Mouse (Mus musculus) intestine, postnatal 0 days (tissue): ENCODE data around the gene Gm21958. TPM values are rescaled to one million over a fixed set of nuclear protein-coding genes. Genes with fewer than 3 reads are reported as not detected.
A peak's percentile ranks its signal among the peaks of the same experiment; 100 is the strongest.

Source experiments
- ATAC-seq: fragments of 200-750 bp; cut with Nextera tagmentation; 2 replicates; pipeline ENCODE4 v1.8.0; 2017; ENCODE audit warnings: mild to moderate bottlenecking, moderate TSS enrichment, moderate library complexity
- H3K27ac ChIP-seq: fragments of 300-500 bp; sonication (generic); 2 replicates; pipeline ENCODE4 v1.5.1; 2014; ENCODE audit warnings: mild to moderate bottlenecking, low read depth, low read length, moderate library complexity
- H3K27me3 ChIP-seq: fragments of 300-500 bp; sonication (generic); replicated peaks from 2 replicates; pipeline ENCODE4 v1.6.1; 2014; ENCODE audit warnings: low read length, mixed read lengths; ENCODE audit not compliant: control insufficient read depth, insufficient read depth
- H3K36me3 ChIP-seq: fragments of 300-500 bp; sonication (generic); 2 replicates; pipeline ENCODE4 v1.6.1; 2014; ENCODE audit warnings: mild to moderate bottlenecking, moderate library complexity; ENCODE audit not compliant: control insufficient read depth, insufficient read depth
- H3K4me1 ChIP-seq: fragments of 300-500 bp; sonication (generic); replicated peaks from 2 replicates; pipeline ENCODE4 v1.6.1; 2014; ENCODE audit warnings: antibody characterized with exemption, low read length, mixed read lengths; ENCODE audit not compliant: control insufficient read depth, insufficient read depth
- H3K4me2 ChIP-seq: fragments of 300-500 bp; sonication (generic); replicated peaks from 2 replicates; pipeline ENCODE4 v1.6.1; 2014; ENCODE audit warnings: low read depth, mild to moderate bottlenecking, moderate library complexity
- H3K4me3 ChIP-seq: fragments of 300-500 bp; sonication (generic); 2 replicates; pipeline ENCODE4 v1.5.1; 2014; ENCODE audit warnings: low read depth, low read length
- H3K9ac ChIP-seq: fragments of 300-500 bp; sonication (generic); 2 replicates; pipeline ENCODE4 v1.6.1; 2014; ENCODE audit warnings: mild to moderate bottlenecking, low read depth, low read length
- H3K9me3 ChIP-seq: fragments of 300-500 bp; sonication (generic); 2 replicates; pipeline ENCODE4 v1.6.1; 2016; ENCODE audit warnings: mixed run types; ENCODE audit not compliant: control insufficient read depth
- CTCF ChIP-seq: sonication (generic); IDR thresholded peaks from 2 replicates; pipeline ENCODE4 v1.5.1; 2016; ENCODE audit warnings: low read depth, mild to moderate bottlenecking, control low read depth, antibody characterized with exemption, moderate library complexity
- WGBS: fragments of 180-500 bp; shearing (Covaris S2); extraction: QIAGEN DNeasy Blood & Tissue Kit; methylation state at CpG from one replicate; pipeline ENCODE4 v1.1.7; 2014; 5-methylcytosine and 5-hydroxymethylcytosine counted together
- polyA plus RNA-seq: library from polyadenylated mRNA; unstranded; fragments of >200 nt; fragmentation: Nextera tagmentation; extraction: Ambion mirVana; gene quantifications from 2 replicates; pipeline ENCODE4 v1.2.1, GENCODE M21; 2015

Gm21958 gene
- polyA plus RNA-seq, 1 experiment from 2014 or later = not detected

DNA sequence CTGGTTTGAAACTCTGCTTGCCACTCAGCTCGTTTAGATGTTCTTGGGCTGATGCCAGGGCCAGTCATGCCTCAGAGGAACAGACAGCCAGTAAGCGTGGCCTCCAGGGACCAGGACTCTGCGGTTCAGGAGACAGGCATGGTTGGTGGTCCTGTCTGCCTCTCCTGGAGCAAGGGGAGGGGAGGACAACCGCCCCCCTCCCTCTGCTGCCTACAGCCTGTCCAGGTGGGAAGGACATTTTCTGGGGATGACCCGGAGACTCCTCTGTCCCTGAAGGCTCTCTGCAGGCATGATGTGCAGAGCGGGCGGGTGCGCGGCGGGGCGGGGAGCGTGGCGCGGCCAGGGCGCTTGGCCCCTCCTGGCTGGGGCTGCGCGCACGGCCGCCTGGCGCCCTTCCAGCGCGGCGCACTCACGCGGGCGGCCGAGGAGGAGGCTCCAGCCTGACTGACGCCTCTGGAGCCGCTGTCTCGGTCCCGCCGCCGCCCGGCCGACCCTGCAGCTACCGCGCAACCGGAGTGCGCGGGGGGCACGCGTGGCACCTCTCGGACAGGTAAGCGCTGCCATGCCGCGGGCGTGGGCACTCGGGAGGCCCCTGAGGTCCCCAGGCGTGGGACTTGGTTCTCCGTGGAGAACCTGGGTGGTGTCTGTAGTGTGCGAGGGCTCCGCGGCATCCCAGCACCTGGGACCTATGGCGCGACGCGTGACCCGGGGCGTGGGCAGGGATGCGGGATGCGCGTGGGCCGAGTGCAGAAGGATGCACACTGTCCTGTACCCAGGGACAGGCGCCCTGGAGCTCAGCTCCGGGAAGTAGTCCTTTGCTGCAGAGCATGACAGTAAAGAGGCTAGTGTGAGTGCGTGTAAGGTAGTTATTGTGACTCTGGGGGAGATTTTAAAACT, 41.2 kb upstream of the Gm21958 start, which contains the start of gene Smad9:
Gene Smad9, plus strand, starts transcription at position 438 of the 897 bp plus-strand sequence.
- peaks cover 2% of the 10 kb centered on the region for H3K36me3 ChIP-seq
- peak within 1 kb of the TSS; percentile 62 for H3K4me3 ChIP-seq
- H3K27ac ChIP-seq = peak within 1 kb of the TSS; percentile 52; the same call in 1 of the 2 replicates
- peaks cover 13% of the 10 kb centered on the region; the same call in 1 of the 2 replicates for H3K27me3 ChIP-seq
- no peaks in the 10 kb centered on the region for H3K9me3 ChIP-seq
- peak within 1 kb of the TSS; percentile 92 for H3K4me2 ChIP-seq
- ATAC-seq = peak; percentile 53; the same call in 1 of the 2 replicates
- no peaks in the 10 kb centered on the region for H3K4me1 ChIP-seq
- peak within 1 kb of the TSS; percentile 42 for H3K9ac ChIP-seq
- 1% methylated on average over 53 of the region's 66 CpGs for WGBS
- TF ChIP-seq CTCF = peak; percentile 10

DNA sequence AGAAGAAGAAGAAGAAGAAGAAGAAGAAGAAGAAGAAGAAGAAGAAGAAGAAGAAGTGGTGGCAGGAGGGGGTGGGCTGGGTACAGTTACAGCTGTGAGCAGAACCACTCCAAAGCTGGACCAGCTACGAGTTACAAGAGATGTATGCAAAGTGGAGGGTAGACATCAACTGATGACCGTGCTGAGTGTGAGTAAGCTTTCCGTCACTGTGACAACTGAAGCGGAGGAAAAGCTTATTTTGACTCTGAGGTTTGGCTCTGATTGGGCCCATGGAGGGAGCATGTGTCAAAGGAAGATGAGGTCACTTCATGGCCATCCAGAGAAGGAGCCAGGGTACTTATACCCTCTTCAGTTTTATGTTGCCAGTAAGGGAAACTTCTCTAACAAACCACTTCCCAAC, 39.3 kb upstream of the Gm21958 start:
- ATAC-seq = no peak

DNA sequence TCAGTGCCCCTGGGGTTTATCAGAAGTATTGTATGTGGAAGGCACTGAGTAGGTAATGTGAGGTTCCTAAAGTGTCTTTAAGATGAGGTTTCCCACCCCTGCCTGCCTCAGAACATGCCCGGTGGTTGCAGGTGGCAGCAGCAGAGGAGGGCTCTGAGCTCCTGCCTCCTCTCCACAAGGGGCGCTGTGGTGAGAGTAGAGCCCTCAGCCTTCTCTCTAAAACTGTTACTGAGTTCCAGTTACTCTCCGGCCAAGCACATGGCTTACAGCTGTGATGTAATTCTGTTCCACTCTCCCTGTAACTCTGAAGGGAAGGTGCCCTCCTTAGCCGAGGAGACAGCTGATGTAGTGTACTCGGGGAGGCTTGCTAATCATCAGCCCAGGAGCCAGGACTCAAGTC, 31.6 kb upstream of the Gm21958 start:
- TF ChIP-seq CTCF = peak; percentile 69
- Histone ChIP-seq H3K36me3 (peaks cover 93% of the 10 kb centered on the region), H3K9me3 (no peaks in the 10 kb centered on the region), H3K4me3 (no peak overlapping the region), H3K9ac (no peak overlapping the region), H3K4me2 (no peak overlapping the region), H3K27me3 (no peaks in the 10 kb centered on the region), H3K4me1 (no peaks in the 10 kb centered on the region), H3K27ac (no peak overlapping the region)
- 60% methylated on average over 5 of the region's 5 CpGs for WGBS
- no peak for ATAC-seq

More for the DNA sequence above, 39.3 kb upstream of the Gm21958 start:
- Histone ChIP-seq H3K27ac (no peak overlapping the region), H3K36me3 (peaks cover 20% of the 10 kb centered on the region), H3K4me1 (no peaks in the 10 kb centered on the region), H3K4me2 (no peak overlapping the region), H3K27me3 (peaks cover 13% of the 10 kb centered on the region; the same call in 1 of the 2 replicates), H3K9me3 (no peaks in the 10 kb centered on the region), H3K9ac (no peak overlapping the region), H3K4me3 (no peak overlapping the region)
- TF ChIP-seq CTCF = no peak
- 68% methylated on average over 4 of the region's 4 CpGs for WGBS

DNA sequence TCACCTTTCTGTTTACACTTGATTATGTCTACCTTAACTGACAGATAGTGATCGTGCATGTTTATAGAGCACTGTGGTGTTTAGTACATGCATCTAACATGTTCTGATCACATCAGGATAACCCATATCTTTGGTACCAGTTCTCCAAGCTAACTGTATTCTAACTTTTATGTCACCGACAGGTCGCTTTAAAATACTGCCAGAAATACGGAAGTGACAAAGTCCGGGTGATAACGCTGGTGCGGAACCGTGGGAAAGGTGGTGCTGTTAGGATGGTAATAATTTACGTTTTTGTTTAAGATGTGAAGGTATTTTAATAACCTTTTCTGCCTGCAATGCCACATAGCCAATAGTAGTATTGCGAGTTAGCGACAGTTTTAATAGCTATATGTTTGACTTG, 27.8 kb upstream of the Gm21958 start:
- peak; percentile 66 for ATAC-seq
- H3K9ac ChIP-seq = no peak overlapping the region
- H3K36me3 ChIP-seq = peaks cover 79% of the 10 kb centered on the region
- no peak for TF ChIP-seq CTCF
- H3K27me3 ChIP-seq = no peaks in the 10 kb centered on the region
- H3K4me3 ChIP-seq = no peak overlapping the region
- 0 out of 2 replicates have a peak overlapping the region, but pooled peaks have one; percentile 7 for H3K27ac ChIP-seq
- WGBS = 54% methylated on average over 11 of the region's 11 CpGs
- H3K4me1 ChIP-seq = no peaks in the 10 kb centered on the region
- no peaks in the 10 kb centered on the region for H3K9me3 ChIP-seq
- H3K4me2 ChIP-seq = no peak overlapping the region

DNA sequence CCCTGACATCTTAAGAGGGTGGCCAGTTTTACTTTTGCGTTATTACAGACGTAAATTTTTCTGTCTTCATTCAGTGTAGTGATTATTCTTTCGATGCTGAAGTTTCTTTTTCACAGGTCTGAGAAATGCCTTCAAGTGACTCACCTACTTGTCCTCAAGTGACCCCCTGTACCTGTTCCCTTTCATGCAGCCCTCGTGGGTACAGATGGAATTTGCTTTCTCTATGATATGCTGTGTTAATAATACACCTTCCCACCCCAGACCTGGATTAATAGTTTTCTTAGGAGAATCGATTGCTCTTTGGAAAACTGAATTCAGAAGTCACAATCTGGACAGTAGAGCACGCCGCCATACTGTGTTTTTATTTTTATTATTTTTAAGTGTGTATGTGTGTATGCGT, 23.2 kb upstream of the Gm21958 start:
- H3K27me3 ChIP-seq = no peaks in the 10 kb centered on the region
- no peak overlapping the region for H3K4me3 ChIP-seq
- H3K27ac ChIP-seq = no peak overlapping the region
- H3K4me2 ChIP-seq = no peak overlapping the region
- WGBS = 91% methylated on average over 8 of the region's 8 CpGs
- no peak overlapping the region for H3K9ac ChIP-seq
- no peaks in the 10 kb centered on the region for H3K9me3 ChIP-seq
- peaks cover 35% of the 10 kb centered on the region for H3K36me3 ChIP-seq
- no peaks in the 10 kb centered on the region for H3K4me1 ChIP-seq
- no peak for TF ChIP-seq CTCF
- ATAC-seq = no peak

DNA sequence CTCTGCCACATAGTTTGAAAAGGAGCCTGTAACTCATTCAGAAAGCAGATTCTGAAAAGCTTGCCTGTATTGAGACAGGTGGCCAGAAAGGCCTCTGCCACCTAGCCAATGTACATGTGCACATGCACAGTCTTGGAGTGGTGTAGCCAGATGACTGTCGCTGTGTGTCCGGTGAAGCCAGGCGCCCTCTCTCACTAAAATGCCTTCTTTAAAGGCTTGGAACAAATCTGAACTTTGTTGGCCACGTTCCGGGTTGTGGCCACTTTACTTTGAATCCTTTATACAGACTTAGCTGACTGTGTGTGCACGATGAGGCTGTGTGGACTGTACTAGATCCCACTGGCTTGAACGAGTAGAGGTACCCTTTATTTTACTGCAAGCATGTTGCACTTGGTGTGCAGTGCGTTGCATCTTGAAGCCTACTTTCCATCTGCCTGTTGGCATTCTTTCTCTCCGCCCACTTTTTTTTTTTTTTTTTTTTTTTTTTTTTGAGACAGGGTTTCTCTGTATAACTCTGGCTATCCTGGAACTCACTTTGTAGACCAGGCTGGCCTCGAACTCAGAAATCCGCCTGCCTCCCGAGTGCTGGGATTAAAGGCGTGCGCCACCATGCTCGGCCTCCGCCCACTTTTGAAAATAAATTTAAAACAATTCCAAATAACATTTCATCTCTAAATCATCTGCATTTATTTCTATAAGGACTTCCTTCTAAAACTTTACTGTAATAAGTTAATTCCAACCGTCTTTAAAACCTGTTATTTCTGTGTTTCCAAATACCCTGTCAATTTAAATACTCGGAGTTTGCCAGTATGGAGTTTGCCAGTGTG, 22.2 kb upstream of the Gm21958 start:
- no peaks in the 10 kb centered on the region for H3K9me3 ChIP-seq
- H3K9ac ChIP-seq = peak overlapping the region; percentile 88
- H3K4me2 ChIP-seq = peak overlapping the region; percentile 91
- peak overlapping the region; percentile 97 for H3K4me3 ChIP-seq
- WGBS = 47% methylated on average over 18 of the region's 18 CpGs
- peak overlapping the region; percentile 98 for H3K27ac ChIP-seq
- TF ChIP-seq CTCF = no peak; the same call in 1 of the 2 replicates
- H3K36me3 ChIP-seq = peaks cover 29% of the 10 kb centered on the region
- H3K4me1 ChIP-seq = no peaks in the 10 kb centered on the region
- no peaks in the 10 kb centered on the region for H3K27me3 ChIP-seq
- no peak for ATAC-seq
